Mouse (Mus musculus): ENCODE measurements at regions not wholly inside any gene's neighbourhood (a gene's known extent, or its start where the extent isn't known, plus 50 kb on each side); places are given as distances from the start of the nearest gene placed in this dataset.
"Not testable (repeated sequence)": the region's sequence is repeated elsewhere in the genome, so short reads cannot be mapped to it uniquely, and the experiment has no call there.

DNA sequence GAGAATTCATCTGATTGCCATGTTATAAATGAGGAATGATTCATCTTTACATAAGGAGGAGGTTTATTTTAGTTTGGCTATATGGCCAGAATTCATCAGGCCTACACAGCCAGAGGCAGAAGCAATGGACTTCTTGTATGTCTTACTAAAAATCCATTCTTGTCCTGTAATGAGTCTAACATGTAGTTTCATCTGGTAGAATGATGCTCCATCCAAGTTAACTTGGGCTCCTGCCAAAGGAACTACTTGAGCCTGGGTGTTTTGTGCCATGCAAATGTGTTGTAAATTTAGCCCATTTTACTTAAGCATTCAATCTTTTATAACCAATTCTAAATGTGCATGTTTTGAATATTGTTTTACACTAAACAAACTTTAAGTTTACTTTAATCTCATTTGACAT is 462.9 kb upstream of the Pom121l12 start:
- DNase-seq = no peak

DNA sequence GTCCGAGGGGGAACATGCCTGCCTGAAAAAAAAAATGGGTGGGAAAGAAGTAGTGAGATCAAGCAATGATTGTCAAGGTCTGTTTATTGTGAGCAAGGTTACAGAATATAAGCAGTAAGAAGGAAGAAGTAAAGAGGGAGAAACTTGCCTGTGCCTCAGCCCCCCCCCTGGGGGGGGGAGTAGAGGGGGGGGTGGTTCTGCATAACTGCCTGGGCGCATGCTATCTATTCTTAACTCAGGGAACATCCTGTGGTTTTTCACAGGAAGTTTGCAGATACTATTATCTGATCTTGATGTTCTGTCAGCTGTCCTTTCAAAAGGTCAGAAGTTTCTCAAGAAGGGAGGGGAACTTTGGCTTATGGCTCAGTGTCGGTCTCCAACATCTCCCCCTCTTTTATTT is 456.7 kb upstream of the Pom121l12 start:
- DNase-seq = not testable (repeated sequence)

DNA sequence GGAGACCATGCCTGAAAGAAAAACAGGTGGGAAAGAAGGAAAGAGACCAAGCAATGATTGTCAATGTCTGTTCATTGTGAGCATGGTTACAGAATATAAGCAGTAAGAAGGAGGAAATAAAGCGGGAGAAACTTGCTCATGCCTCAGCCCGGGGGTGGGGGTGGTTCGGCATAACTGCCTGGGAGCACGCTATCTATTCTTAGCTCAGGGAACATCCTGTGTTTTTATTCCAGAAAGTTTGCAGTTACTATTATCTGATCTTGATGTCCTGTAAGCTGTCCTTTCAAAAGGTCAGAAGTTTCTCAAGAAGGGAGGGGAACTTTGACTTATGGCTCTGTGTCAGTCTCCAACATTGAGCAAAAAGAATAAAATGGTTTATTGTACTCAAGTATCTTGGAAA is 451.4 kb upstream of the Pom121l12 start:
- DNase-seq = no peak

DNA sequence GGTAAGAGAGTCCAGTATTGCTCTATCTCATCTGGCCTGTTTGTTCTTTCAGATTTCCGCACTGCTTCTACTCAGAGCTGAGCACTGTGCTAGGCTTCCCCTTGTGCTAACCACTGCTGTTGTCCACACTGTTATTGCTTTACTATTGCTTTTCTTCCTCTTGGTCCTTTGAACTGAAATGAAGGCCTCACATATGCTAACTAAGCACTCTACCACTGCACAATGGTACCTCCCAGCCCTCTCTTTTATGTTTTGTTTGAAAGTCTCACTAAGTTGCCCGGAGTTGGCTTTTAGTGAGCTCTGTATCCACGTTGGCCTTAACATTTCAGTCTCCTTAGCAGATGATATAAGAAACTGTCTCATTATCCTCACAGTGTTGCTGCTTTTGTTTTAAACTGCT is 439.7 kb upstream of the Pom121l12 start:
- DNase-seq = no peak

DNA sequence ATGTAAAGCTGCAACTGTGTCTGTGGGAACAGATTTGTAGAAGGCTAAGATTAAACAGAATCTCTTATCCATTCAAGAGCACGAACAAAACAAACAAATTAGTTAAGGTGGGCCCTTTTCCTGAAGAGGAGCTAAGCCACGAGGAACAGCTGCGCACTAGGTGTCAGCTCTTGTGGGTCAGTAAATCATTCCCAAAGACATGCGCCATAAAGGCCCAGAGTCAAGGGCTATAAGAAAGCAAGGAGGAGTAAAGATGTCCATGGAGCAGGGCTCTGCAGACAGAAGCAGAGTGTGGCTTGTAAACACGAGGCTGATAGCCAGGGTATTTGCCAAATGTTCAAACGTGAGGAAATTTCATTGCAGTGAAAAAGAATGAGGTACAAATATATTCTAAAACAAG is 429.6 kb upstream of the Pom121l12 start:
- DNase-seq = no peak

DNA sequence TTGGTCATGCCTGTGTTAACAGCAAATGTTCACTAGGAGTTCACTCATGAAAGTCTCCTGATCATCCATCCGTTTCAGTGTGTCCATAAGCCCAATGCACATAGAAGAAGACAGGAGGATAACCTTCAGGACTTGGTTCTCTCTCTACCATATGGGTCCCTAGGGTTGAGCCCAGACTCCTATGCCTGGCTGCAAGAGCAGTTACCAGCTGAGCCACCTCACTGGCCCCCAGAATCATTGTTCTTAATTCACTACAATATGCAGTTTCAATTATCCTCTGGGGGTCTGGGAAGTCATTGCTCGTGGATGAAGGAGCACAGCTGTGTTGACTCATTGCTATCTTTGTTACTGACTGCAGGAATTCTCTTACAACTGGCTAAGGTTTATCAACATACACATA is 424.5 kb upstream of the Pom121l12 start:
- DNase-seq = no peak

DNA sequence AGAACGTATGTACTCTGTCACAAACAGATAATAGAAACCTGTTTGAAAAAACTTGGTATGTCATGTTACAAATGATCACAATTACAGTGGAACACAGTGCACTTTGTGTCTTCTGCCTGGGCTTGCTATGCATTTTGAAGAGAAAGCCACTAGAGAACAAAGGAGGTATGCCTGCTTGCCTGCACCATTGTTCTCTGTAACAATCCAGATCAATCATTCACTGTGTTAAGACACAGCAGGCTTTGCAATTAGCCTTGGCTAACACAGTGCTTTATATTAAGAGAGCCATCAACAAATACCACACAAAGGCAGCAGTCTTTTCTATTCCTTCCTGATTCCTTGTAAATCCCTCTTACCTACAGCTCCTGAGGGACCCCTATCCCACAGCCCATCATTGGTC is 417.1 kb upstream of the Pom121l12 start:
- no peak for DNase-seq

DNA sequence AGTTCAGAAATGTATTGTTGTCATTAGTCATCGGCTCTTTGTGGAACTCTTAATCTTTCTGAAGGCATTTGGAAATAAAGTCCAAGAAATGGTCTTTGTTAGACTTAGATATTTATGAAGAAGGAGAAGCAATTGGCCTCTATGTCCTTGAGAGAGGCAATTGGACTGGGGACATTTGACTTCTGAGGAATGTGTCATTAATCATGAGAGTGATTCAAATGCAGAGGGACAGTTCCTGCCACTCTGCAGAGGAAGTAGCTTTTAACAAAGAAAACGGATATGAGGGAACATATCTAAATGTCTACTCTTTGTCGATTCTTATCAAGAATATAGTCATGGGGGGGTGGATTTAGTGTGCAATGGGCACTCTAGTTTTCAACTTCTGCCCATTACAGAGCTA is 416.6 kb upstream of the Pom121l12 start:
- no peak for DNase-seq

DNA sequence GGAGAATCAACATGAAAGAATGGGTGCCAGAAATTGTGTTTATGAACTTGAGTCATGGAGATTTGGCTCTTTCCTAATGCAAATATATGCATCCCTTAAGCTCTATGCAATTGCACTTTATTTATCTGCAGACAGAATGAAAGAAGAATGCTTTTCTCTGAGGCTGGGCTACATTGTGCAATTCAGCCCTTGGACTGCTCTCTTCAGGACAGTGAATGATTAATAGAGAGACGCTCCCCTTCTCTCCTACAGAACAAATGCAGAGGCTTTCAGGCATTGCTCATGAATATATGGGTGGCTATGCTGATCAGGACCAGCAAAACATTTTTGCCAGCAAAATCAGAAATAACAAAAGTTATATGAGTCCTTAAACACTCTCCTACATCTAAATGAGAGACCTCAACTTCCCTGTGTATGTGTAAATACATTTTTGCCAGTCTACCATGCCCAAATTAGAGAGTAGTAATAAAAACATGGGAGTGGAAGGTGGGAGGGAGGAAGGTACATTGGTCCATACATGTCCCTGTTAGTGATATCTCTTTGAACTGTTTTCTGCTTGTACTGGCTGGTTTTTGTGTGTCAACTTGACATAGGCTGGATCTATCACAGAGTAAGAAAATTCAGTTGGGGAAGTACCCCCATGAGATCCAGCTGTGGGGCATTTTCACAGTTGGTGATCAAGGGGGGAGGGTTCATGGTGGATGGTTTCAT is 415.7 kb upstream of the Pom121l12 start:
- DNase-seq = peak; percentile 5

DNA sequence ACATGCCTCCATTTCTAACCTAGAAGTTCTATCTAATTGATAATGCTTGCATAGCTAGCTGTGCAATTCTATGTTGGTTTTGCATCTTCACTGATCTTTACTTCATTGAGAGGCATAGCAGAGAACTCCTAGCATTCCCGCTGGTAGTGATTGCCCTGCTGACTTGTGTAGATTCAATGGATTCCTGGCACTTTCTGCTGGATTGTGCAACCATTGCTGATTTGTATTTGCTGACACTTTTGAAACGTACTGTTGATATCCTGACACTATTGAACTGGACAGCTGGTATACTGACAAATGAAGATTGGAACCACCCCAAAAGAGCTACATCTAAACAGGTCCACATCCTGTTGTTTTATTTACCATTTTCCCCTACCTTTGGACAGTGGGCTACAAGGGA is 404.0 kb upstream of the Pom121l12 start:
- DNase-seq = no peak

Data from kidney, adult 9 months (tissue).